Mouse (Mus musculus) kidney, postnatal 0 days (tissue): ENCODE results near the gene Pira2. TPM values are rescaled to one million over a fixed set of nuclear protein-coding genes. Genes with fewer than 3 reads are reported as not detected.

Source experiments
- polyA plus RNA-seq: library from polyadenylated mRNA; unstranded; fragments of >200 nt; fragmentation: Nextera tagmentation; extraction: Ambion mirVana; gene quantifications from 2 replicates; pipeline ENCODE4 v1.2.1, GENCODE M21; 2015

The Pira2 gene
- polyA plus RNA-seq, 1 experiment from 2014 or later, result 0.24 TPM

Other genes with a start within 250 kb of the Pira2 start
- gene Oscar, start 228.9 kb downstream of the Pira2 start, polyA plus RNA-seq, result 0.14 TPM in 1 of 2 replicates, not detected in the other
- 637 and 674 TPM in 2 replicates for gene Ndufa3, start 227.7 kb downstream of the Pira2 start, polyA plus RNA-seq
- 17.0 and 19.3 TPM in 2 replicates for gene Tfpt, start 215.1 kb downstream of the Pira2 start, polyA plus RNA-seq
- 66.3 and 74.6 TPM in 2 replicates for gene Prpf31, start 215.1 kb downstream of the Pira2 start, polyA plus RNA-seq
- gene Cnot3, start 199.8 kb downstream of the Pira2 start, polyA plus RNA-seq, result 39.0 and 41.7 TPM in 2 replicates
- gene Leng1, start 179.2 kb downstream of the Pira2 start, polyA plus RNA-seq, result 17.5 and 18.5 TPM in 2 replicates
- gene Tmc4, start 167.5 kb downstream of the Pira2 start, polyA plus RNA-seq, result 27.9 and 28.1 TPM in 2 replicates
- 228 and 235 TPM in 2 replicates for gene Tsen34, start 152.2 kb downstream of the Pira2 start, polyA plus RNA-seq
- 55.2 and 60.0 TPM in 2 replicates for gene Mboat7, start 151.5 kb downstream of the Pira2 start, polyA plus RNA-seq
- gene Rps9, start 141.1 kb downstream of the Pira2 start, polyA plus RNA-seq, result 1,586 and 1,624 TPM in 2 replicates
- gene Pirb, start 124.7 kb downstream of the Pira2 start, polyA plus RNA-seq, result 1.3 and 1.4 TPM in 2 replicates
- gene Gm15448, start 19.4 kb downstream of the Pira2 start, polyA plus RNA-seq, result not detected in 2 replicates
- gene Gm14548, start 53.1 kb upstream of the Pira2 start, polyA plus RNA-seq, result 0.08 and 0.11 TPM in 2 replicates
- gene Lilra6, start 70.5 kb upstream of the Pira2 start, polyA plus RNA-seq, result 0.12 and 0.32 TPM in 2 replicates
- gene Lair1, start 218.2 kb upstream of the Pira2 start, polyA plus RNA-seq, result 1.2 and 1.4 TPM in 2 replicates